Mouse (Mus musculus) limb, embryonic 11.5 days (tissue): ENCODE results near the gene Tor1aip1. TPM values are rescaled to one million over a fixed set of nuclear protein-coding genes. Genes with fewer than 3 reads are reported as not detected.

Experiments used
- ATAC-seq: fragments of 200-750 bp; cut with Nextera tagmentation; 2 replicates; pipeline ENCODE4 v1.8.0; 2017; ENCODE audit warnings: low read depth; ENCODE audit not compliant: insufficient number of reproducible peaks, low FRiP score, low TSS enrichment
- DNase-seq: peaks from one replicate; pipeline ENCODE4 v3.0.0-alpha.2; 2015; ENCODE audit warnings: low spot score
- H3K27ac ChIP-seq: fragments of 300-500 bp; sonication (generic); replicated peaks from 2 replicates; pipeline ENCODE4 v1.5.1; 2014; ENCODE audit warnings: low read depth, mild to moderate bottlenecking, low read length
- H3K27me3 ChIP-seq: fragments of 300-500 bp; sonication (generic); 2 replicates; pipeline ENCODE4 v1.6.1; 2014; ENCODE audit warnings: mild to moderate bottlenecking, low read length, mixed read lengths; ENCODE audit not compliant: control insufficient read depth, insufficient read depth
- H3K36me3 ChIP-seq: fragments of 300-500 bp; sonication (generic); 2 replicates; pipeline ENCODE4 v1.6.1; 2014; ENCODE audit warnings: mild to moderate bottlenecking, low read length, moderate library complexity, mixed read lengths; ENCODE audit not compliant: control insufficient read depth, insufficient read depth
- H3K4me1 ChIP-seq: fragments of 300-500 bp; sonication (generic); 2 replicates; pipeline ENCODE4 v1.6.1; 2014; ENCODE audit warnings: low read length, mixed read lengths; ENCODE audit not compliant: control insufficient read depth, insufficient read depth
- H3K4me2 ChIP-seq: fragments of 300-500 bp; sonication (generic); 2 replicates; pipeline ENCODE4 v1.6.1; 2014; ENCODE audit warnings: low read depth, mild to moderate bottlenecking, moderate library complexity; ENCODE audit not compliant: severe bottlenecking
- H3K4me3 ChIP-seq: fragments of 300-500 bp; sonication (generic); 2 replicates; pipeline ENCODE4 v1.5.1; 2014; ENCODE audit warnings: low read depth, low read length
- H3K9ac ChIP-seq: fragments of 300-500 bp; sonication (generic); 2 replicates; pipeline ENCODE4 v1.6.1; 2014; ENCODE audit warnings: mild to moderate bottlenecking, low read length
- H3K9me3 ChIP-seq: fragments of 300-500 bp; sonication (generic); 2 replicates; pipeline ENCODE4 v1.6.1; 2016; ENCODE audit warnings: low read length; ENCODE audit not compliant: control insufficient read depth
- WGBS: fragments of 180-500 bp; shearing (Covaris S2); extraction: QIAGEN DNeasy Blood & Tissue Kit; methylation state at CpG from one replicate; pipeline ENCODE4 v1.1.7; 2014; 5-methylcytosine and 5-hydroxymethylcytosine counted together
- polyA plus RNA-seq: library from polyadenylated mRNA; unstranded; fragments of >200 nt; fragmentation: Nextera tagmentation; extraction: Ambion mirVana; gene quantifications from 2 replicates; pipeline ENCODE4 v1.2.1, GENCODE M21; 2014

Gene Tor1aip1
- polyA plus RNA-seq, 1 experiment from 2014 or later, result 42.3 TPM

- WGBS, result 85% methylated on average over 2 of the region's 2 CpGs
- H3K36me3 ChIP-seq, result no peaks in the 10 kb centered on the region
- H3K9ac ChIP-seq, result no peak overlapping the region
- 0 out of 2 replicates have a peak, but pooled peaks cover 2% of the 10 kb centered on the region for H3K4me1 ChIP-seq
- ATAC-seq, result no peak
- H3K9me3 ChIP-seq, result no peaks in the 10 kb centered on the region
- H3K4me3 ChIP-seq, result no peak overlapping the region
- no peak for DNase-seq
- H3K27ac ChIP-seq, result no peak overlapping the region
- no peak overlapping the region for H3K4me2 ChIP-seq
- no peaks in the 10 kb centered on the region for H3K27me3 ChIP-seq
Observed at GRCm38 (mm10) chr1:155994524-155994923, 41.8 kb downstream of the Tor1aip1 start.

DNA sequence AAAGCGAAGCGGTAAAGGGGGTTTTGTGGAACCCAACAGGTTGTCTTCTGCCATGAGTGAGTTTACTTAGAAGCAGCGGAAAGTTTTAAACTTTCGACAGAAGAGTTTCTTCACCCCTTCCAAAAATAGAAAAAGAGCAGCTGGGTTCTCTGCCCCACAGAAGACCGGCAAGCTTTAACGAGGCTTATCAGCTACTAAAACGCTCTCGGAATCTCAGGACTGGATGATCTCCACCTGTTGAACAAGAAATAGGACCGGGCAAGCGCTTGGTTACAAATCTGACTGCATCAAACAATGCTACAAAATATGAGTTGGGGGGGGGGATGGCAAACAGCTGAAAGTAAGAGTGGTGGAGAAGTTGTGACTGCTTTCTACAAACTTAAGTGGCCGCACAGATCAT, 45.9 kb downstream of the Tor1aip1 start:
- no peak overlapping the region for H3K9ac ChIP-seq
- 0 out of 2 replicates have a peak, but pooled peaks cover 2% of the 10 kb centered on the region for H3K4me1 ChIP-seq
- H3K27ac ChIP-seq, result no peak overlapping the region
- no peak overlapping the region for H3K4me2 ChIP-seq
- no peak overlapping the region for H3K4me3 ChIP-seq
- 57% methylated on average over 11 of the region's 11 CpGs for WGBS
- no peak for DNase-seq
- H3K36me3 ChIP-seq, result no peaks in the 10 kb centered on the region
- H3K27me3 ChIP-seq, result no peaks in the 10 kb centered on the region
- ATAC-seq, result no peak
- no peaks in the 10 kb centered on the region for H3K9me3 ChIP-seq

- Histone ChIP-seq H3K4me1 (0 out of 2 replicates have a peak, but pooled peaks cover 2% of the 10 kb centered on the region), H3K27ac (no peak overlapping the region), H3K4me2 (no peak overlapping the region), H3K36me3 (no peaks in the 10 kb centered on the region), H3K4me3 (no peak overlapping the region), H3K27me3 (no peaks in the 10 kb centered on the region), H3K9ac (no peak overlapping the region), H3K9me3 (no peaks in the 10 kb centered on the region)
- no peak for ATAC-seq
- 42% methylated on average over 2 of the region's 2 CpGs for WGBS
- DNase-seq, result no peak
Observed at GRCm38 (mm10) chr1:155989387-155989786, 46.9 kb downstream of the Tor1aip1 start.

DNA sequence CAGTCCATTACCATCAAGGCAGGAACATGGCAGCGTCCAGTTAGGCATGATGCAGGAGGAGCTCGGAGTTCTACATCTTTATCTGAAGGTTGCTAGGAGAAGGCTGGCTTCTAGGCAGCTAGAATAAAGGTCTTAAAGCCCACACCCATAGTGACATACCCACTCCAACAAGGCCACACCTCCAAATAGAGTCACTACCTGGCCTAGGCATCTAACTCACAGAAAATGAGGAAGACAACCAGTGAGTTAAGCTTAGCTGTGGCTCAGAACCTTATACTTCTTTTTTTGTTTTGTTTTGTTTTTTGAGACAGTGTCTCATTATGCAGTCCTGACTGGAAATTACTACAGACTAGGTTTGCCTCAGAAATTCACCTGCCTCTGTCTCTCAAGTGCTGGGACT, 48.7 kb downstream of the Tor1aip1 start:
- H3K27ac ChIP-seq, result no peak overlapping the region
- H3K36me3 ChIP-seq, result no peaks in the 10 kb centered on the region
- no peaks in the 10 kb centered on the region for H3K9me3 ChIP-seq
- DNase-seq, result no peak
- H3K4me1 ChIP-seq, result 0 out of 2 replicates have a peak, but pooled peaks cover 2% of the 10 kb centered on the region
- WGBS, result 86% methylated on average over 2 of the region's 2 CpGs
- ATAC-seq, result no peak
- no peak overlapping the region for H3K9ac ChIP-seq
- no peak overlapping the region for H3K4me2 ChIP-seq
- H3K27me3 ChIP-seq, result no peaks in the 10 kb centered on the region
- no peak overlapping the region for H3K4me3 ChIP-seq

- no peak for DNase-seq
- H3K9me3 ChIP-seq, result no peaks in the 10 kb centered on the region
- H3K4me3 ChIP-seq, result no peak overlapping the region
- no peak overlapping the region for H3K9ac ChIP-seq
- H3K27ac ChIP-seq, result no peak overlapping the region
- no peaks in the 10 kb centered on the region for H3K36me3 ChIP-seq
- ATAC-seq, result no peak
- H3K4me1 ChIP-seq, result no peaks in the 10 kb centered on the region
- H3K4me2 ChIP-seq, result no peak overlapping the region
- WGBS, result 64% methylated on average over 2 of the region's 2 CpGs
- no peaks in the 10 kb centered on the region for H3K27me3 ChIP-seq
Observed at GRCm38 (mm10) chr1:155974931-155975330, 61.3 kb downstream of the Tor1aip1 start.

DNA sequence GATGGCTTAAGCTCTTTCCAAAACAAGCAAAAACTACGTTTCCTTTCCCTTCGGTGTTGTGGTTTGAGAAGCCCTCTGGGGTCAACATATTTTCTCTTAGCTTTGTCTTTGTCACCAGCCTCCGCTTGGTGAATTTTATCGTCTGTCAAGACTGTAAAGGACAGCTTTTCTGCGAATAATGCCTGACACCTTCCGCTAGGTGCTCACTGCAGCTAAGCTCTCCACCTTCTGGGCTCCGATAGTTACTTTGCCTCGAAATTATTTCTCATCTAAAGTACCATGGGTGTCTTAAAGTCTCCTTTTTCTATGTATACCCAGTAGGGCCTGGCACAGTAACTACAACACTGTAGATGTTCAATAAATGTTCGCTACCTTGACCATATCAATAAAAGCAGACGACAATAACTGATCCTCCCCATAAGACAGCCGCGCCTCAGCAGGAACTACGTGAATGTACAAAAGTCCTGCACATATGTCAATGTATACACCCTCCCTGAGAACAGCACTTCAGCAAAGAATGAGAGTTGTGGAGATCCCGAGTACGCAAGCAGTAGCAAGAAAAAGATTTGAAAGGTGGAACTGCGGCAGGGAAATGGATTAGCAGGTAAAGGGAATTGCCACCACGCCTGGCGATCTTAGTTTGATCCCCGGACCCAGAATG, 62.4 kb downstream of the Tor1aip1 start:
- WGBS, result 7% methylated on average over 19 of the region's 19 CpGs
- ATAC-seq (peak; percentile 5; the same call in 1 of the 2 replicates), DNase-seq (peak; percentile 25)
- Histone ChIP-seq H3K27me3 (no peaks in the 10 kb centered on the region), H3K4me3 (peak overlapping the region; percentile 94), H3K9ac (peak overlapping the region; percentile 96), H3K27ac (no peak overlapping the region), H3K4me1 (no peaks in the 10 kb centered on the region), H3K36me3 (no peaks in the 10 kb centered on the region), H3K4me2 (peak overlapping the region; percentile 60), H3K9me3 (no peaks in the 10 kb centered on the region)

DNA sequence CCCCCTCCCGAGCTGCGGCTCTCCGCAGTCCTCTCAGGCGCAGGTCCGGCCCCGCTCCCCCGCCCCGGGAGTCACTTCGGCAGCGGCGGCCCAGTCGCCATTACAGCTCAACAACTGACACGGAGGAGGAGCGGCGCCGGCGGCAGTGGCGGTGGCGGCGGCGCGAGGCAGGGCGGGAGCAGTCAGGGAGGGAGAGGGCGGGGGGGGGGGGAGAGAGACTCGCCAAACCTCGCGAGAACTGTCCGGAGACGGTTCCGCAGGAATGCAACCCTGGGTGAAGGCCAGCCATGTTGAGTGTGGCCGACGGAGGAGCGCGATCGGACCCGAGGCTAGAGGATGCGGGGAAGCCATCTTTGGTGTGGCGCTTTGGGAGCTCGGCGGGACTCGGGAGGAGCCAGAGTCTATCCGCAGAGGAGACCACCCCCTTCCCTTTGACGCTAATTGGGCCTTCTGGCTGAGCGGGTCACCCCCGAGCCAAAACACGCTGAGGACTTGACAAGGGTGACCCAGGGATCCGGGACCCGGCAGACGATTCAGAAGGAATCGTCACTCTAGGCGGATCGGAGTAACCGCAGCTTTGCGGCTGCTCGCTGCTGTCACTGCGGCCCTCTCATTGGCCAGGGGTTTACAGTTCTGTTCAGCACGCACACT, 63.1 kb downstream of the Tor1aip1 start, which contains the start of gene Cep350:
Gene Cep350, minus strand, starts transcription at position 188 of the 651 bp plus-strand sequence.
- peak; percentile 98 for DNase-seq
- no peaks in the 10 kb centered on the region for H3K36me3 ChIP-seq
- peak; percentile 99 for ATAC-seq
- peak within 1 kb of the TSS; percentile 60 for H3K4me2 ChIP-seq
- no peaks in the 10 kb centered on the region for H3K4me1 ChIP-seq
- WGBS, result 0% methylated on average over 56 of the region's 57 CpGs
- no peaks in the 10 kb centered on the region for H3K27me3 ChIP-seq
- peak within 1 kb of the TSS; percentile 96 for H3K9ac ChIP-seq
- no peaks in the 10 kb centered on the region for H3K9me3 ChIP-seq
- peak within 1 kb of the TSS; percentile 77; the same call in 1 of the 2 replicates for H3K27ac ChIP-seq
- peak within 1 kb of the TSS; percentile 94 for H3K4me3 ChIP-seq

- Histone ChIP-seq H3K9ac (peak overlapping the region; percentile 96), H3K9me3 (no peaks in the 10 kb centered on the region), H3K4me2 (peak overlapping the region; percentile 47), H3K4me1 (no peaks in the 10 kb centered on the region), H3K36me3 (no peaks in the 10 kb centered on the region), H3K27ac (peak overlapping the region; percentile 77; the same call in 1 of the 2 replicates), H3K27me3 (no peaks in the 10 kb centered on the region), H3K4me3 (peak overlapping the region; percentile 94)
- DNase-seq (no peak), ATAC-seq (peak; percentile 53)
- WGBS, result 2% methylated on average over 37 of the region's 51 CpGs
Observed at GRCm38 (mm10) chr1:155972146-155973067, 63.9 kb downstream of the Tor1aip1 start.
